Mouse (Mus musculus): Measurements from ENCODE around the gene Aldoc. TPM values are rescaled to one million over a fixed set of nuclear protein-coding genes. Genes with fewer than 3 reads are reported as not detected.

Gene Aldoc
- total RNA-seq, 2 experiments from 2014 or later: 853 to 900 TPM

DNA sequence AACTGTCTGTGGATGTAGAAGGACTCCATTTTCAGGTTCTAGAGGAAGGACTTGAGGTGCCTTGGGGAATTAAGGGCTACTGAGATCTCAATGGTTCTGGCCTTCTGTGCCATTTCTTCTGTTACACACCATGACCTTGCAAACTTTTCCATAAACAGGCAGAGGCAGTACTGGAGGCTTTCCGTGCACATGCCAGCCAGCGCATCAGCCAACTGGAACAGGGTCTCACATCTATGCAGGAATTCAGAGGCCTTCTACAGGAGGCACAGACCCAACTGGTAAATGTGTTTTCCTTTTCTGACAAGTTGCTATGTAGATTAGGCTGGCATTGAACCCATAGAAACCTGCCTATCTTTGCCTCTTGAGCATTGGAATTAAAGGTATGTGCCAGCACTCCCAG lies 9.1 kb upstream of the Aldoc start:
- H3K27ac ChIP-seq: no peak overlapping the region
- DNase-seq (ENCODE audit: low spot score in 2 of 2): no peak
- no peak overlapping the region for H3K4me3 ChIP-seq
- TF ChIP-seq CTCF (conservative IDR thresholded peaks at IDR 0.05): no peak

DNA sequence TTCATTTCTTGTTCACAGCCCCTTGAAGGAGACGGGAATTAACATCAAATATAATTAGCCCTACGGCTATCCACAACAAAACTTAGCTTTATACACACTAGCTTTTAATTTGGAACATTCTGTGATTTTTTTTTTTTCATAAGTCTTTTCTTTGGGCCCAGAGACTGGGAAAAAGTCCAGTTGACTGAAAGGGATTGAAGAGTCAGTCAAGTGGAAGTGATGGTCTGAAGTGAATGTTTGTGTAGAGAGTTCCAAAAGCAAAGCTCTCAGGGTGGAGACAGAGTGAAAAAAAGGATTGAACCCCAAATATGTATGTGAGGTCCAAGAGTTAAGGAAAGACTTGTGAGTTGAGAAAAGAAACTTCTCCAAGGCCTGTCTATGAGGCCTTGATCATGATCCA lies 4.4 kb upstream of the Aldoc start:
- no peak for DNase-seq (ENCODE audit: low spot score in 2 of 2)
- H3K4me3 ChIP-seq: no peak overlapping the region
- TF ChIP-seq CTCF (conservative IDR thresholded peaks at IDR 0.05): no peak
- peak overlapping the region; percentile 75 for H3K27ac ChIP-seq

DNA sequence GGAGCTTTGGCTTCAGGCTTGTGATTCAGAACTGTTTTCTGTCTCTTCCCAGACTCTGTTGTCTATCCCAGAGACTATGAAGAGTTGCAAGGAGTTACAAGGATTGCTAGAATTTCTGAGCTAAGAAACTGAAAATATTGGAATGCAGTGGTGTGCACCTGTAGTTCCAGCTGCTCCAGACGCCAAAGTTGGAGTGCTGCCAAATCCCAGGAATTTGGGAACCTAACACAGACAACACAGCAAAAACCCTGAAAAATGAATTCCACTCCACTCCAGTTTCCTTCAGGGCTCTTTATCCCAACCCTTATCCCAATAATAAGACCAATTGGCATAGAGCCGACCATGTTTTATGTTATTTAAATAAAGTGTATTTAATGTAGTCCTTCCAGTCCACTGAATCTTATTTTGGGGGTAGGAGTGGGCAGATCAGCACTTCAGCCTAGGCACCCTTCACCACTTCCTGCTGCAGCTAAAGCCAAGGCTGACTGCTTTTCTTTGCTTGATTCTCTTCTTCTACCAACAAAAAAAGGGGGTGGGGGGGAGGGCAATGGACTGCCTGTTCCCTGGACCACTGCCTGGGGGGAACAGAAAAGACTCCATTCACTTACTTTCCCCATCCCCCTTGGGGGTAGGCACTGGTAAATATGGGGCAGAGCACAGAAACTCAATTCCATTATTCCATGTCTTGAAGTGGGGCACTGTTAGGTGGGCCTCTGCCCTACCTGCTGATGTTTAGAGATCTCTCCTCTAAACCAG lies 514 bp upstream of the Aldoc start:
- peak in 1 of 2 experiments; percentile 50 for DNase-seq (ENCODE audit: low spot score in 2 of 2)
- Histone ChIP-seq H3K27ac (peak overlapping the region; percentile 93), H3K4me3 (peak overlapping the region; percentile 53)
- TF ChIP-seq CTCF (conservative IDR thresholded peaks at IDR 0.05): no peak

DNA sequence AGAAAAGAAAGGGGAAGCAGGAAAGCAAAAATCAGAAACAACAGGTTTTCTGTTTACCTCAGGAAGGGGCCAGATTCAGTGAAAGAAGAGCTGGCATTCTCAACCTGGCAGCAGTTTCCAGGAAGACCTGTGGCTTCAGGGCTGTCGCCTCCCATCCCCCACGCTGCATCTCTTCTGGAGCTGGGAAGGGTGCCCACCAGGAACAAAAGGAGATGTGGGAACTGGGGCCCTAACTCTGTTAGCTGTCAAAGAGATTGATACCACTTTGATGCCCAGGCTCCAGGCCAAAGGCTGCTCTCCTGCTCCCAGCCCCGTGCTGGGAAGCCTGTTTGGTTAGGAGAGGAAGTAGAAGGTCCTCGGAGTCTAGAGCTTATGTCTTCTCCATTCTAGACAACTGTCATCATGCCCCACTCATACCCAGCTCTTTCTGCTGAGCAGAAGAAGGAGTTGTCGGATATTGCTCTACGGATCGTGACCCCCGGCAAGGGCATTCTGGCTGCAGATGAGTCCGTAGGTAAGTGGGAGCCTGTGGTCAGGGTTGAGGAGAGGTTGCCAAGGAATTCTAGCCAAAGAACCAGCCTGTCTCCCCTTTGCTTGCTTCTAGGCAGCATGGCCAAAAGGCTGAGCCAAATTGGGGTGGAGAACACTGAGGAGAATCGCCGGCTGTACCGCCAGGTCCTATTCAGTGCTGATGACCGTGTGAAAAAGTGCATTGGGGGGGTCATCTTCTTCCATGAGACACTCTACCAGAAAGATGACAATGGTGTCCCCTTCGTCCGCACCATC lies 1.4 kb downstream of the Aldoc start:
- H3K27ac ChIP-seq: peak overlapping the region; percentile 93
- peak; percentile 44 to 55 for DNase-seq (ENCODE audit: low spot score in 2 of 2)
- no peak for TF ChIP-seq CTCF (conservative IDR thresholded peaks at IDR 0.05)
- H3K4me3 ChIP-seq: peak overlapping the region; percentile 53

- Histone ChIP-seq H3K27ac (peak overlapping the region; percentile 93), H3K4me3 (peak overlapping the region; percentile 53)
- DNase-seq (ENCODE audit: low spot score in 2 of 2): no peak
- peak; percentile 36 for TF ChIP-seq CTCF (conservative IDR thresholded peaks at IDR 0.05)
Measured at GRCm38 (mm10) chr11:78324965-78325364, 2.2 kb downstream of the Aldoc start.

GRCm38 (mm10) chr11:78327215-78327614 lies 4.4 kb downstream of the Aldoc start:
- DNase-seq (ENCODE audit: low spot score in 2 of 2): no peak
- Histone ChIP-seq H3K4me3 (peak overlapping the region; percentile 4), H3K27ac (peak overlapping the region; percentile 93; the same call in 1 of the 2 replicates)
- no peak for TF ChIP-seq CTCF (conservative IDR thresholded peaks at IDR 0.05)

DNA sequence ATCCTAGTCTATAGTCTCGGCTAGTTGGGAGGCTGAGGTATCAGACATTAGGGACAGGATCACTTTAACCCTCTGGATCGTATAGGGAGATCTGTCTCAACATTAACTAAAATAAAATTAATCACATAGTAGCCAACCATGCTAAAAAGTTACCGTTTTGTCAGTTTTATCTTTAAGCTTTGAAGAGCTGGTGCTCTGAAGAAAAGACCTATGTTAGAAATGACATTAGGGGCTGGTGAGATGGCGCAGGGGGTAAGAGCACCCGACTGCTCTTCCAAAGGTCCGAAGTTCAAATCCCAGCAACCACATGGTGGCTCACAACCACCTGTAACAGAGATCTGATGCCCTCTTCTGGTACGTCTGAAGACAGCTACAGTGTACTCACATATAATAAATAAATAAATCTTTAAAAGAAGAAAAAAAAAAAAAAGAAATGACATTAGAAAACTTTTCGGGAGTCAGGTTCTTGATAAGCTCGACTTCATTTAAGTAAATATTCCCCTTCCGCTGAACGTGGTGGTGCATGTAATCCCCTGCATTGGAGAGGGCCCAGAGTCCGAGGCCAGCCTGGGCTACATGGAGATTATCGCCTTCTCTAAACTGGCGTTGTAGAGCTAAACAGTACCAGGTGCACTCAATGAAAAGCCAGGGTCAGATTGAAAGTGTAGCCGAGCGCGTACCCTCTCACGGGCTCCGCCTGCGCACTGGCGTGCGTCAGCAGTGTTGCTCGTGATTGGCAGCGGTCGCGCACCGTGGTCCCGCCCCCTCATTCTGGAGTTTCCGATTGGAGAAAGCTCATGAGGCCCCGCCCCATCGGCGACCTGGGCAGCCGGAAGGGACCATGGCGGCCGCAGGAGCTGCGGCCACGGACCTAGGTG lies 5.1 kb downstream of the Aldoc start, which contains the start of gene Pigs:
Gene Pigs, plus strand, starts transcription at position 782 of the 878 bp plus-strand sequence.
- TF ChIP-seq CTCF (conservative IDR thresholded peaks at IDR 0.05): peak; percentile 53
- peak within 1 kb of the TSS; percentile 93 for H3K27ac ChIP-seq
- peak within 1 kb of the TSS; percentile 96 for H3K4me3 ChIP-seq
- DNase-seq (ENCODE audit: low spot score in 2 of 2): peak; percentile 95 to 97

GRCm38 (mm10) chr11:78328512-78329056 lies 5.8 kb downstream of the Aldoc start:
- H3K4me3 ChIP-seq: peak overlapping the region; percentile 96
- no peak for DNase-seq (ENCODE audit: low spot score in 2 of 2)
- peak overlapping the region; percentile 91 for H3K27ac ChIP-seq
- TF ChIP-seq CTCF (conservative IDR thresholded peaks at IDR 0.05): no peak

DNA sequence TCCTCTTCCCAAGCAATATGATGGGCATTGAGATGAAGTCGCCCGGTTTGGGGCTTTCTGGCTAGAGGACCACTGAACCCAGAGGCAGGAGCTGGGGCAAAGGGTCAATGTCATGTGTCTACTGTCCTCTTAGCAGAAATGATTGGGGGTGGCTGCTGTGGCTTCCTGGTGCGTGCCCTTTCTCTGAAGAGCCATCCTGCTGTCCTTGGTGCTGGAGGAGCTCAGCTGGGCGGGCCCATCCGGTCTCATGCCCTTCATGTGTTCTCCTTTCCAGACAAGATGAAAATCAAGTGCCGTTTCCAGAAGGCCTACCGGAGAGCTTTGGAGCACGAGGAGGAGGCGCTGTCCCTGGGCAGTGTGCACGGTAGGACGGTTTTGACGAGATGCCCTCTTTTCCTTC lies 9.9 kb downstream of the Aldoc start:
- no peak for TF ChIP-seq CTCF (conservative IDR thresholded peaks at IDR 0.05)
- DNase-seq (ENCODE audit: low spot score in 2 of 2): no peak
- Histone ChIP-seq H3K4me3 (no peak overlapping the region), H3K27ac (no peak overlapping the region)

GRCm38 (mm10) chr11:78333992-78334391 lies 11.2 kb downstream of the Aldoc start:
- TF ChIP-seq CTCF (conservative IDR thresholded peaks at IDR 0.05): no peak
- Histone ChIP-seq H3K4me3 (no peak overlapping the region), H3K27ac (no peak overlapping the region)
- DNase-seq (ENCODE audit: low spot score in 2 of 2): no peak

DNA sequence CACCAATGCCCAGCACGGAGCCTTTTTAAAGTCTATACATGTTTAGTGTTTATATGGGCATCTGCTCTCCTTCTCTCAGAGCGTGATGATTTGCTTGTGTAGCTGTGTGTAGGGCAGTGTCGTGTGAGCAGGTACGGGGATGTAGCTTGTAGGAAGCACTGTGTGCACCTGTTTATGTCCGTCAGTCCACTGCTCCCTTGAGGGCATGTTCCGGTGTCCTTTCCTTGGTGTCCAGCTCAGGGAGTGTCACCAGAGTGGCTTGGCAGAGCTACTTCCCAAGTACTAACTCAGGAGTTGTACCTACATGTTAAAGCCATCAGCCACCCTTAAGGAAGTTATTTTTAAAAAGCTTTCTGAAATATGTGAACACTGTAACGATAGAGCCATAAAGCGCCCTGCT lies 14.3 kb downstream of the Aldoc start:
- TF ChIP-seq CTCF (conservative IDR thresholded peaks at IDR 0.05): no peak
- no peak overlapping the region for H3K27ac ChIP-seq
- no peak overlapping the region for H3K4me3 ChIP-seq
- no peak for DNase-seq (ENCODE audit: low spot score in 2 of 2)

DNA sequence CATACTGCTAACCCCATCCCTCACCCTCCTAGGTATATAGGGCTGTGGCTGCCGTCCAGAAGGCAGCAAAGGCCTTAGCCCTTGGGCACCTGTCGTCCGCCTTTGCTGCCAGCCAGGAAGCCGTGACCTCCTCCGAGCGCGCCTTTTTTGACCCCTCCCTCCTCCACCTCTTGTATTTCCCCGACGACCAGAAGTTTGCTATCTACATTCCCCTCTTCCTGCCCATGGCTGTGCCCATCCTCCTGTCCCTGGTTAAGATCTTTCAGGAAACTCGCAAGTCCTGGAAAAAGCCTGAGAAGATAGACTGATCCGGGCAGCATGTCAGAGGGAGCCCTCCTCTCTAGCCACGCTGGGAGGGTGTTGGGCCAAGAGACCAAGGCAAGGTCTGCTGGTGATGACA lies 18.9 kb downstream of the Aldoc start:
- Histone ChIP-seq H3K27ac (no peak overlapping the region), H3K4me3 (no peak overlapping the region)
- DNase-seq (ENCODE audit: low spot score in 2 of 2): no peak
- TF ChIP-seq CTCF (conservative IDR thresholded peaks at IDR 0.05): no peak

All from layer of hippocampus, adult 2 months (tissue).